Mouse (Mus musculus): ENCODE measurements at regions not wholly inside any gene's neighbourhood (a gene's known extent, or its start where the extent isn't known, plus 50 kb on each side); places are given as distances from the start of the nearest gene placed in this dataset.
A peak's percentile ranks its signal among the peaks of the same experiment; 100 is the strongest.
"Not testable (repeated sequence)": the region's sequence is repeated elsewhere in the genome, so short reads cannot be mapped to it uniquely, and the experiment has no call there.

DNA sequence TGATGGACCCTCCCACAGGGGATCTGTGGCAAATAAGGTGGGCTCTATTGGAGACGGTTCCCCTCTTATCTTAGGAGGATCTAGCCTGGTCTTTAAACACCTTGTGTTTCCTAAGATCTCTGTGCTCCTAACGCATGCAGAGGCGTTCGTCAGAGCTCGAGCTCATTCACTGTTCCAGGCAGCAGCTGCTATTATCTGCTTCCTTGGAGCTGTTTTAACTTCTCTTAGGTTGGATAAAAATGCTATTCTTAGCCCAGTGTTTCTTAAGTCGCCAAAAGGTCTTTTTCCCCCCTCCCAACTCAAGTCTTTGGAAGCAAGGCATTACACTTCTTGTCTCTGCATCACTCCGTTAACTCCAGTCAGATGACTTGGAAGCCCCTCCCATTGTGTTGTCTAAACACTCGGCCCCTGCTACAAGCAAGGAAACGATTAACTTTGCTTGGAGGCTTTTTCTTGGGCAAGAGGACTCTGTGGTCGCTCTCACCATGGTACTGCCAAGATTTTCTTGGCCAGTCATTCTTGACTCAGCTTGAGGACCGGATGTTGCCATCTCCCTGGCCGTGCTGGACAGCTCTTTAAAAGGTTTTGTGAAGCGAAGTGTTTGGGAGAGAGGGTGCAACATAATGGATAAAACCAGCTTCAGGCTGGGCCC is 185.6 kb downstream of the Diras2 start:
- no peak for DNase-seq

DNA sequence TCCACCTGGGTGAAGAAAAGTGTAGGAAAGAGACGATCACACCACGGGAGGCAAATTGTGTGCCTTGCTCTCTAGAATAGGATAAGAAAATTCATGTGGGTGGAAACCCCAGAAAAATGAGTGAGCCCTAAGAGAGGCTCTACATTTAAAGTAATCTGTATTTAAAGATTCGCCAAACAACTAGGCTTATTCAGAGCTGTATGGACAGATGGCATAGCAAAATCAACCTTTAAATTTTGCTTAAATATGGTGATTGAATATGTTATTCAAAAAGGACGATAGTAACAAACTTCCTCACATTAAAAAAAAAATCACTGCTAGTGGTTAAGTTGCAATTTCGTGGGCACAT is 185.1 kb downstream of the Diras2 start:
- DNase-seq: no peak

DNA sequence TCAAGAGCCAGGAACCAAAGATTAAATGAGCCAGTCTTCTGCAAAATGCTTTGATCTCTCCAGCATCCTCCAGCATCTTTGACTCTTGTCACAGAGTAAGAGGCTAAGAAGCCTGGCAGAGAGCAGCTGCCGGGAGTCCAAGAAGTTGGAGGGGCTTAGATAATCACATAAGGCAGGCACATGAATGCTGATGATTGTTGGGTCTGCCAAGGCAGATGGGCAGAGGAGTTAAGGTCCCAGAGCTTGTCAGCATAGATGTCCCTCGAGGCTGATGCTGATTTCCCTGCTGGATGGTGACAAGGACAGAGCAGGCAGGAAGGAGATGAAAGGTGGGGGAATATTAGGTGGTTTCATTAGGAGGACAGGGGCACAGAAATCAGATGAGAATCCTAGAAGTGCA is 183.4 kb downstream of the Diras2 start:
- no peak for DNase-seq

DNA sequence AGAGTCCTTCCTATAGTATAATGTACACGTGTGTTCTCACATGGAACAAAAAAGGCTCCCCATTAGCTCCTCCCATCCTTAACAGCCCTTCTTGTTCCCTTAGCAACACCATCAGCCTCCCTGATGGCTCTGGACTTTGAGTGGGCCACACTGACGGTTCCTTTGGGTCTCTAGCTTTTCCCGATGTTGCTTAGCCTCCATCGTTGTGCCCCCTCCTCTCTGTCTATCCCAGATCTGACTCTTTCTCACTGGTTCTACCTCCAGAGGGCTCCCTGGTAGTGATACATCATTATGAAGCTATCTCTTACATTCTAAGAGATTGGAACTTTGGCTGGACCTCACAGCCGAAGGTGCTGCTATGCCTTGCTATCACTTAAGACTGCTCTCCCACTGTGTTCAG is 181.5 kb downstream of the Diras2 start:
- DNase-seq: no peak

DNA sequence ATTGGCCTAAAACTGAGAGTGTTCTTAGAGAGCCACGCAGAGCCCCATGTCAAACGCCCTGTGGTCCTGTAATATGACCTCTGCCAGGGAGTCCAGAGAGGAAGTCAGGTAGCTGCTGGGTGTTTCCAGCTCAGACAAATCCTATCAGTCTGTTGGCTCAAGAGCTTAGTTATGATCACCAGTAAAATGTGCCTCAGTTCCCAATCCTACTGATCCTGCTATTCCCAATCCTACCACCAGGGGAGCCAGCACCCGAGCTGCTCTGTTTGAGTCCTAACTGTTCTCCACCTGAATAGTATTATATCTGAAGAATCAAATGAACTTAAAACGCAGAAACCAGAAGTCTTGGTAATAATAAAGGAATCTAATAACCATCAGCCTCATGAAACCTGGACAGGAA is 178.5 kb downstream of the Diras2 start:
- no peak for DNase-seq

DNA sequence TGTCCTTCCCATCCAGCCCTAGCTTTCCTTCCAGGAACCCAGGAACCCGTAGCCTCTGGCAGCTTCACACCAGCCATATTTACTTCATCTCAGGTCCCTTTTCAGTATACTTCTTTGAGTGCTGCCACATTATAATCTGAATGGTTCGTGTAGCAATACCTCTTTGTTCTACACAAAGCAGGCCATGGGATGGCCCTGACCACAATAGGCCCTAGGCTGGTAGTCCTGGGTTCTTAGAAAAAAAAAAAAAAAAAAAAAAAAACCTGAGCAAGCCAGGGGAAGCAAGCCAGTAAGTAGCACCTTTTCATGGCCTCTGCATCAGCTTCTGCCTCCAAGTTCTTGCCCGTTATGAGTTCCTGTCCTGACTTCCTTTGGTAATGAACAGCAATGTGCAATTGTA is 177.6 kb downstream of the Diras2 start:
- no peak for DNase-seq

DNA sequence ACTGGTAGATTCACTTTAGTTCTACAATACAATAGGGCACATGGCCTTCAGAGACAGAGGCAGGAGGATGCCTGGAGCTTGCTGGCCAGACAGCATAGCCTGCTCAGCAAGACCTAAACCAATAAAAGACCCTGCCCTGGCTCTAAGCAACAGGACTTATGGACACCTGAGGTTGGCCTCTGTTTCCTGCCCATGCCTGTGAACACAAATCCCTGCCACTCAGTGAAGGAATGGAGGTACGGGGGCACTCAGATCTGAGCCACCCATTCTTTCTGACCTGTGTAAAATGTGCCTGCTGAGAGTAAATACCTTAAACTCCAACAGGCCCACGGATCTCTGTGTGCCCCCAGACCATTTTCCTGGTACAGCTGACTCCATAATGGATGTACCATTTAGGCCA is 177.1 kb downstream of the Diras2 start:
- DNase-seq: no peak

DNA sequence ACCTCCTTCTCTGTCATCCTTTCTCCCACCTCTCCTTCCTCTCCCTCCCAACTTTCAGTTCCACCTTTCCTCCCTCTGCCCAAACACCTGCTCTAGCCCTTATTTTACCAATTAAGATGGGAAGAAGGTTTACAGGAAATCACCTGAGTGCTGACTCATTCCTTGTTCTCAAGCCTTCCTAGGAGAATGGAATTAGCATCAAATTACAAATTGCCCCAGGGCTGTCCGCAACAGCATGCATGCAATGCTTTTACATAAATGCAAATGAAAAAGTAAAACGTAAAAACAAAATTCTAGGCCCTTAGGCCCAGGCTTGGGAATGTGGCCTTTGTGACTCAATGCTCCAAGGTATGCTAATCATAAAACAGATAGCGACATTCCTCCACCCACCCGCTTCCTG is 175.2 kb downstream of the Diras2 start:
- DNase-seq: not testable (repeated sequence)

DNA sequence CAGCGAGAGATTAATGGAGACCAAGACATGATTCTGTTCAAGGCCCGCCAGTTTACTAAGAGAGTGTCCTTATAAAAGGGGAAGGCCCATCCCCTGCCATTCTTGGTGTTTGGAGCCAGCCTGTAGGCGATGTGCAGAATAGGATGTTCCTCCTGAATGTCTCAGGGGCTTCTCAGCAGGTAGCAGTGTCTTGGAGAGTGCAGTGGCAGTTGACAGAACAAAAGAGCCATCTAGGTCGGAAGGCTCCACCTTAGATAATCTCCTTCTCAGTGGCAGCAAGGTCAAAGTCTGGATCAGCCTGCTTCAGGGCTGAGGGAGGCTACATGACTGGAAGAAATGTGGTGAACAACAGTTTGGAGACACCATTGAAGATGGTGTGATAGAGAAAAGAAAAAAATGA is 171.7 kb downstream of the Diras2 start:
- DNase-seq: not testable (repeated sequence)

DNA sequence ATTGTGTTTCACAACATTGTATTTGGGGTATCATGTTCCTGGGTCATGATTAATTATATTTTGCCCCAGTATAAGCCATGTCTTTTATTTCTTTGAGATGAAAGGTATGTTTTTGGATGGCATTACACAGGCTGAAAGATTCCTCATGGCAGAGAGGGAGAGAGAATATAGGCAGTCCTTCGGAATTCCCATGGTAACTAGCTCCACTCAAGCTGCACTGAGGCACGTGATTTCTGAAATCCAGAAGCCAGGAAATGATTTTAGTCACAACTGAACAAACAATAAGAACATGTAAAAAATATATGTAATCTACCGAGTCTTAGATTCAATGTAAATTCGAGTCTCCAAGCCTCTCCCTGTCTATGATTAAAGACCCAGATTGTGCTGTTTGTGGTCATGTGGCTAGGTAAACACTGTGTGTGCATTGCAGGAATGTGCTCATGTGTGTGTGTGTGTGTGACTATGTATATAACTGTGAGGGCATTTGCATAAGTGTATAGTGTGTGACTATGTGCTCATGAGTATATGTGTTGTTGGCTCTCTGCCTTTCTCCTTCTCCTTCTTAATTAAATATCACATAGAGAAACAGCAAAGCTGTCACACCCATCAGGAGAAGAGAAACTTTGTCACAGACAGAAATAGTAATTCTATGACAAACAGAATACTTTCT is 169.8 kb downstream of the Diras2 start:
- no peak for DNase-seq

DNA sequence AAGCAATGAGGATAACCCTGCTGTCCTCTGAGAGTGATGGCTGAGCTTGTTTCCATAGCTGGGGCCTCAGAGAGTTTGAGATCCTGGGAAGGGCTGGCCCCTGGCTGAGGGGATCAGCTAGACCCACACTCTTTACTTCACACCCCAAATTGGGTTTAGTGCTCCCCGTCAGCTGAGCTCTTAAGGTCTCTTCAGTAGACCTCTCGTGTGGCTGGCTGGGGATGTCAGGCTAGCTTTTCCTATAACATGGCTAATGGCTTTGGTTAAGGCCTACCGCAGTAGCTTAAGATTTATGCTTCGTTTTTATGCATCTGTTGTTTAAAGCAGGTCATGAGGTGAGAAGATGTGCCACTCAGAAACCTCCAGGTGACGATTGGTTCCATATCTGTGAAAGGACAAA is 168.8 kb downstream of the Diras2 start:
- DNase-seq: no peak

DNA sequence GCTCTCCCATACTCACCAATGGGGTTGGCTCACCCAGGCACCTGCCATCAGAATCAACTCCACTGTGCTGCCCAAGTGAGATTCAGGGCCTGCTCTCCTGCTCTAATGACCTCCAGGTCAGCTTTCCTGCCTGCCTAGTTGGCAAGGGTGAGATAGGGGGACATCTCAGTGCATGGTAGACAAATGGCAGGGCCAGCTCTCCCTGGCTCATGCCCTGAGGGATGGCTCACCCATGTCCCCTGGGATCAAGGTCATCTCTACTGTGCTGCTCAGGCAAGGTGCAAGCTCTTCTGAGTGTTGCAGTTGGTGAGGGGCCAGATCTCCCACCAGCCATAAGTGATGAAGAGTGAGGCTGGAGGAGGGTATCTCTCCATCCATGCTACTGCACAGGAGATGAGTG is 161.2 kb downstream of the Diras2 start:
- DNase-seq: no peak

DNA sequence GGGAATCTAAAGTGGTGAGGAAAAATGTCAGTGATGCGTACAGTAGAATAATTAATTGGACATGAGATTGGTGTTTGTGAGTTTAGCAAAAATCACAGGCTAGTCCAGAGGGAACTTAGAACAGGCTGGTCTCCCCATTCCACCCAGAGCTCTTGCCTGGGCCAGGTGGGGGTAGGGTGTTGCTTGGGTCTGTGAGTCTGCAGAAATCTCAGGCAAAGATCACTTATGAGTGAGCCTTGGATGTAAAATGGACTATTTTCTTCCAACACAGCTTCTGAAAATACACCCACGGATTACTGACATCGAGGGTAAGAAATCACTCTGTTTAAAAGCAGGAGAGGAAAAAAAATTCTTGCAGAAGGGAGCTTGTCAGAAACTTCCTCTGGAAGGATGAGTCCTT is 159.1 kb downstream of the Diras2 start:
- DNase-seq: no peak

DNA sequence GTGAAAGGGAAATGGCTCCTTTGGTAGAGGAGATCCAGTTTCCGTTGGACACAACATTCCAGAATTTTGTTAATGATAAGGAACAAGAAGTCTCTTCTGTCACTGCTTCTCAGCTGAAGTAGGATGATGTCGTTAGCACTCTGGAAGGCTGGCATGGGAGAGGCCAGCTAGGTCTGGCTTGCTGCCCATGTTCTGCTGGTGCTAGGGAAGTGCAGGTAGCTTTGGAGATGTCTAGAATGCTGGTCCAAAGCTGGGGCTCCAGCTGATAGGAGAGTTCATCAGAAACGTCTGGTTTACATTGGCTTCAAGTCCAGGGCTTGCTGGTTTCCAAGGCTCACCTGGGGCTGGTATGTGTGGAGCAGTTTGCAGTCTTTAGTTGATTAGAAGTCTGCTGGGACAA is 156.3 kb downstream of the Diras2 start:
- peak; percentile 43 for DNase-seq

DNA sequence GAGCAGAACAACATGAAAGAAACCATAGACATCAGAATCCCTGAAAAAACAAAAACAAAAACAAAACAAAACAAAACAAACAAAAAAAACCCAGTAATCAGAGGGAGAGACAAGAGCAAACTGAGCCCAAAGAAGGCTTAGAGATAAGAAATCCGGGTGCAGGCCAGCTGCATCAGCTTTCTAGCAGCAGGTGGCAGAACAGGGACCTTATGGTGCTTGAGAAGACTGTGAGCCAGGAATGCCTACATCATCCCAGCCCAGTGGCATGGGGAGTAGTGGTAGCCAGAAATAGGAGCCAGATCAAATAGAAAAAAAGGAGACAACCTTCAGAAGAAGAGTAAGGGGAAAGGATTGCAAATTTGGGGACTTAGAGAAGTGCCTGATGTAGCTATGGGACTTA is 152.8 kb downstream of the Diras2 start:
- DNase-seq: peak; percentile 52

DNA sequence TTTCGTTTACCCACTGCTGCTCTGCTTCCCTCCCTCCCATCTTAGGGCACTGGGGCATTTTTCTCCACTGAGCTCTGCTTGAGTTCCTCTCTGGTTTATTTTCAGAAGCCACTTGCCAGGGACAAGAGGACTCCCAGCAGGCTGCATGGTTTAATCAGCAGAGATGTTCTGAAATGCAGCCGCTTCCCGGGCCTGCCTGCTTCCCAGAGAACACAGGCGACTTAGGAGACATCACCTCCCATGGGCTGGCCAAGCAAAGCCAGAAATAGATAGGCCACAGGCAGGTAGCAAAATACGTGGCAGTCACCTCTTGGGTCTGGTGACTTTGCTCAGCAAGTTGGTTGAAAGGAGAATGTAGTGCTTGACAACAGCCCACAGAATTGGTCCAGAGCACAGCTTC is 141.8 kb downstream of the Diras2 start:
- DNase-seq: peak; percentile 42

DNA sequence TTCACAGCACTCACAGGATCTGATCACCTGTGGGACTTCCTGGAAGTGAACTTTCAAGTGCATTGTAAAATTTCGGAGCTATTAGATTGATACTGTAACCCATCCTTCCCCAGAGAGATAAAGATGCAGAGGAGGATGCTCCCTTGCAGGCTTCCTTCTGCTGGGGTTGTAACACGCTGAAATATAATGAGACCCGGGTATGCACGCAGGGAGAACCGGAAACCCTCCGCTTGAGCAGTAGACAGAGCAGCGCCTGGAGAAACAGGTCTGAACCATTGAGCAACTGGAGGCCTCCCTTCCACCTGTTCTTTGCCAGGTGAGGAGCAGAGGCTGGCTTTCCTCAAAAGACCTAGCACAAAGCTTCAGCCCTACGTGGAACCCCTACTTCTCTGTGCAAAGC is 135.3 kb downstream of the Diras2 start:
- no peak for DNase-seq

DNA sequence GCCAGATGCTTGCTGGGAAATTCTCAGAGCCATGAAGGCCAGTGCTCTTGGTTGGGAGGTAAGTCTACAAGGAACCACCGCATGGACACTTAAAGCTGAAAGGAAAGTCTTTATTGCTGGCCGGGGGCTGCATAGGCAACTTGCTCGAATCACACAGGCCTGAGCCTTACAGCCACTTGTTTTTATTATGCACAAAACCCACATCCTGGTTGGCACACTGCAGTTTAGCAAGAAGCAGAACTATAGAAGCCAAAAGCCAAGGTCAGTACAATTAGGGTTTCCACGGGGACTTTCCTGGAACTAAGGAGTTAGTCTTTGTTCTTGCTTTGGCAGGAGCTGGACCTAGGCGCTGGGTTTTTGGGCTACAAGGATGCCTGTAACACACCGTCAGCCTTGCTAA is 132.7 kb downstream of the Diras2 start:
- DNase-seq: no peak

DNA sequence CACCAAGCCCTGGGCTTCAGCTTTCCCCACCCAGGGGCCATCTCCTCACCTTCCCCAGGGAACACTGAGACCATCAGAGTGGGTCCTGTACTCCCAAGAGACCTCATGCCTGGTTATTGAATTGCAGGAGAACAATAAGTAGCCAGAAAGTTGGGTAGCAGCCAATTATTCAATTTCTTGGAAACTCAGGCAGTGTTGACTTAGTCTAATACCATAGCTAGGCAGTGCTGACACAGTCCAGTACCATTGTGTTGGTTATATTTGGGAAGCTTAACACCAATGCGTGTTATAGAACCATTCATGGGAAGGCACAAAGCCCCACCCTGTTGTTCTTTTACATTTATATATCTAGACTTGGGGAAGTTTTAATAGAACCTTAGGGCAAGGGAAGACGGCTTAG is 131.9 kb downstream of the Diras2 start:
- DNase-seq: no peak

DNA sequence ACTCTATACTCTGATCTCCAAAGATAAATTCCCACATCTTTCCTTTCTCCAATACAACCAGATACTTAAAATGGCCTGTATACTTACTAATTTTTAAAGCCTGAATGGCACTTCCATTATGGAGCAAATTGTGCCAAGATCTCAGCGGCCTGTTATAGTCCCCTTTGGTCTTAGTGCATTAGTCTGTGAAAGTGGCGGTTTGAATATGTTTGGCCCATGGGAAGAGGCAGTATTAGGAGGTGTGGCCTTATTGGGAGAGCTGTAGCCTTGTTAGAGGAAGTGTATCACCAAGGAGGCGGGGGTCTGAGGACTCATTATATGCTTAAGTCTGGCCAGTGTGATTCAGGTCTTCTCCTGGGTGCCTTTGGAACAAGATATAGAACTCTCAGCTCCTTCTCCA is 127.3 kb downstream of the Diras2 start:
- DNase-seq: no peak

DNA sequence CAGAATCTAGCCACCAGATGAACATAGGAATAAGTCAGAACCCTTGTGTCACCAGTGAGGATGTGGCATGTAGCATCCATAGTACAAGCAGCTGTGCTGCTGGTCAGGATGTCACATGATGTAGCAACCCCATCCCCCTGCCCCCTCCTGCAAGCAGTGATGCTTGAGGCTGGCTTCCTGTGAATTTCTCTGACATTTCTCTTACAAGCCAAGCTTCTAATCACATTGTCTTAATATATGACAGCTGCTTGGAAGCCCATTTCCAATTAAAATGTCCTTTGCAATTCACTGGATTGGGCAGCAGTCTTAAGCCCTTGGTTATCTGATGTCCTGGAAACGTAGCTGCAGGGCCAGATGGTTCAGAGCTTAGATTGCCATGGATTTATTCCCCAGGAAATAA is 114.8 kb downstream of the Diras2 start:
- peak; percentile 24 for DNase-seq

DNA sequence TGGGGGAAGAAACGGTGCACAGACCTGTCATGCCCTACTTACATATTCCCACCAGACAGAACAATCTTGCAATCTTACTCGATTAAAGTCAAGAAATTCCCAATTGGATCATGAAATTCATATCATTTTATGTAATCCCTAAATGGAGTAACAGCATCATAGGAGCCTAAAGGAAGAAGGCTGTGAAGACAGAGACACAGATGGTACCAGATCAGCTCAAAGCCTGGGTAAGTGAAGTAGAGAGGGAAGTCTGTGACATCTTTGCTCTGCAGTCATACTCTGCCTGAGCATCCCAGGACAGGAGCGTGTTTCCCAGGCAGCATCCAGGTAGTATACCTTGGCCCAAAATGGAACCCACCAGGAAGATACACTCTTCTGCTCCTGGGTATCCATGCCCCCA is 108.6 kb downstream of the Diras2 start:
- DNase-seq: no peak

DNA sequence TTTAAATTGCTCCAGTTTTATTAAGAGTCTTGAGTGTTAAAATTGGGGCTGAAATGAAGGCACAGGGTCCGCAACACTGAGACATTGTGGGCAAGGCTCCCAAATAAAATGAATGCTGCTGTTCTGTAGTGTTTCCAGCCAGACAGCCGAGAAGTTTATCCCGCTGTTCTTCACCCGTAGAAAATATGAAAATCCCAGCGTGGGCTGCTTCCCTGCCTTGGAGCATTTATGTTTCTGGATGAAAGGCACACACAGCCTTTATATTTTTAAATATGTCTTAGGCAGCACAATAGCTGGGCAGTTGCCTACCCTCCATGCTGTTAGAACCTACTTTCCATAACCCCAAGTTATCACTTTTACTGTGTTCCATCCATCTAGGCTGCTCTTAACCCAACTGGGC is 102.6 kb downstream of the Diras2 start:
- no peak for DNase-seq

DNA sequence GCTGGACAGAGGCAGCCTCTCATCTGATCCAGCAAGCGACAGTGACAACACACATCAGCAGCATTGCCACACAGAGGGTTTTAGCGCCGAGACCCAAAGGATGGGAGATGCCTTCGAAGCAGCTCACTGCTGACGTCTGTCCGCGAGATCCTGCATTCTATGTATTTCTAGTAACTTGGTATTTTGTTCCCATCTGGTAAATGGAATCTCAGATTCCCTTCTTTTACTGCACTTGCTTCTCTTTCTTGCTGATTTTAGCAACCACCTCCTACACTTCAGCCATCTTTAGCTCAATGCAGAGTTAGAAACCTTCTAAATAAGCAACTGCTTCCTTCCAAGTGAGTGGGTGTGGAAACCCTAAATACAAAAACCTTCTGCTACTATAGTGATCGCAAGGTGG is 94.3 kb downstream of the Diras2 start:
- DNase-seq: no peak

DNA sequence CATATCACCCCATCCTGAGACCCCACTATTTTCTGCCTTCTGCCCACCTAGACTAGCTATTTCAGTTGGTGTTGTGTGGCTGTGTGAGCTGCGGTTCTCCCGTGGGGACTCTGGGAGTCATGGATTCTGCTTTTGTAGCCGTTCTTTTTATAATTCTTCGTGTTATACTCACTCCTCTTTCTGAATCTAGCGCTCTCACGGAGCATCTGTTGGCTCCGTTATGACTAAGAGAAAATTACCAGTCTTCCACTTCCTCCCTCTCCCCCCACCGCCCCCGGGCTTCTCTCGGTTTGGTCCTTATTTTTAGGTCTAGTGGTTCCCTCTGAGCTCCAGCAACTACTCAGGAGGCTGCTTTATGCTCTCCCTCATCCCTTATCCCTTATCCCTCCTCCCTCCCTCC is 85.6 kb downstream of the Diras2 start:
- DNase-seq: no peak

Data from cerebellum, adult 11 months (tissue).